Mouse (Mus musculus): Measurements from ENCODE around the gene Cenpv. TPM values are rescaled to one million over a fixed set of nuclear protein-coding genes. Genes with fewer than 3 reads are reported as not detected.

Cenpv gene
- polyA plus RNA-seq, 1 experiment from 2014 or later, result 47.9 TPM

- WGBS, result 95% methylated on average over 4 of the region's 4 CpGs
- Histone ChIP-seq H3K4me3 (replicated peaks) (no peak overlapping the region), H3K4me1 (replicated peaks) (no peaks in the 10 kb centered on the region), H3K27me3 (no peaks in the 10 kb centered on the region), H3K27ac (no peak overlapping the region), H3K36me3 (0 out of 2 replicates have a peak, but pooled peaks cover 4% of the 10 kb centered on the region), H3K9ac (replicated peaks) (no peak overlapping the region), H3K4me2 (no peak overlapping the region), H3K9me3 (no peaks in the 10 kb centered on the region)
- ATAC-seq (ENCODE audit: insufficient number of reproducible peaks, insufficient read depth, low FRiP score, low TSS enrichment, low read depth), result no peak
Measured at GRCm38 (mm10) chr11:62476156-62476555, 62.9 kb downstream of the Cenpv start.

Other genes starting within 250 kb of the Cenpv start
- gene Pigl, start 80.8 kb downstream of the Cenpv start, polyA plus RNA-seq (2016; fragmentation: Nextera tagmentation; extraction: Ambion mirVana), result 9.5 and 12.0 TPM in 2 replicates
- 187 and 193 TPM in 2 replicates for gene Ncor1, start 80.7 kb downstream of the Cenpv start, polyA plus RNA-seq (2016; fragmentation: Nextera tagmentation; extraction: Ambion mirVana)
- gene Ubb, start 11.9 kb upstream of the Cenpv start, polyA plus RNA-seq (2016; fragmentation: Nextera tagmentation; extraction: Ambion mirVana), result 3,589 and 3,648 TPM in 2 replicates
- 0.88 and 1.2 TPM in 2 replicates for gene Trpv2, start 35.2 kb upstream of the Cenpv start, polyA plus RNA-seq (2016; fragmentation: Nextera tagmentation; extraction: Ambion mirVana)
- 19.2 and 23.2 TPM in 2 replicates for gene Lrrc75a, start 109.3 kb upstream of the Cenpv start, polyA plus RNA-seq (2016; fragmentation: Nextera tagmentation; extraction: Ambion mirVana)
- gene Mmgt2, start 109.4 kb upstream of the Cenpv start, polyA plus RNA-seq (2016; fragmentation: Nextera tagmentation; extraction: Ambion mirVana), result 59.9 and 61.2 TPM in 2 replicates
- gene Zfp287, start 192.6 kb upstream of the Cenpv start, polyA plus RNA-seq (2016; fragmentation: Nextera tagmentation; extraction: Ambion mirVana), result 16.0 and 16.3 TPM in 2 replicates
- not detected in 2 replicates for gene Gm10428, start 213.8 kb upstream of the Cenpv start, polyA plus RNA-seq (2016; fragmentation: Nextera tagmentation; extraction: Ambion mirVana)

Measured in limb, embryonic 12.5 days (tissue).